Mouse (Mus musculus): ENCODE measurements around the gene Vgf.

Gene Vgf

GRCm38 (mm10) chr5:137072079-137072960, 46.1 kb downstream of the Vgf start, which contains the start of gene Serpine1:
Gene Serpine1, minus strand, starts transcription at chr5:137072268.
- DNase-seq (ENCODE audit: low spot score) = peak; percentile 19

- DNase-seq (ENCODE audit: low spot score) = no peak
Observed at GRCm38 (mm10) chr5:137073141-137073540, 46.9 kb downstream of the Vgf start.

- no peak for DNase-seq (ENCODE audit: low spot score)
Observed at GRCm38 (mm10) chr5:137074191-137074651, 48.0 kb downstream of the Vgf start.

- no peak for DNase-seq (ENCODE audit: low spot score)
Observed at GRCm38 (mm10) chr5:137075726-137076125, 49.5 kb downstream of the Vgf start.

GRCm38 (mm10) chr5:137076191-137076930, 50.2 kb downstream of the Vgf start:
- DNase-seq (ENCODE audit: low spot score) = no peak

- no peak for DNase-seq (ENCODE audit: low spot score)
Observed at GRCm38 (mm10) chr5:137077187-137077586, 51.0 kb downstream of the Vgf start.

GRCm38 (mm10) chr5:137078041-137078440, 51.8 kb downstream of the Vgf start:
- no peak for DNase-seq (ENCODE audit: low spot score)

- DNase-seq (ENCODE audit: low spot score) = no peak
Observed at GRCm38 (mm10) chr5:137078616-137079015, 52.4 kb downstream of the Vgf start.

- DNase-seq (ENCODE audit: low spot score) = no peak
Observed at GRCm38 (mm10) chr5:137079849-137080248, 53.7 kb downstream of the Vgf start.
